Mouse (Mus musculus): Measurements from ENCODE around the gene Exoc5.

GRCm38 (mm10) chr14:48993861-48994260 lies 72.6 kb downstream of the Exoc5 start:
- no peak for TF ChIP-seq POLR2A (IDR thresholded peaks at IDR 0.05; ENCODE audit: low read depth, low read length)
- no peak for TF ChIP-seq CTCF (IDR thresholded peaks at IDR 0.05; ENCODE audit: borderline replicate concordance, insufficient read depth, low read length)
